Mouse (Mus musculus): ENCODE measurements around the gene Slc6a16. TPM values are rescaled to one million over a fixed set of nuclear protein-coding genes. Genes with fewer than 3 reads are reported as not detected.
"Not testable (repeated sequence)": the region's sequence is repeated elsewhere in the genome, so short reads cannot be mapped to it uniquely, and the experiment has no call there.

Slc6a16 gene
- total and polyA plus RNA-seq, 2 experiments: 0.37 to 1.9 TPM

GRCm38 (mm10) chr7:45247666-45248065 is 6.8 kb downstream of the Slc6a16 start:
- no peak overlapping the region for H3K4me3 ChIP-seq (ENCODE audit: insufficient read depth, low read depth, low read length)
- WGBS: 34% methylated on average over 3 of the region's 3 CpGs

GRCm38 (mm10) chr7:45253806-45254205 is 12.9 kb downstream of the Slc6a16 start:
- Histone ChIP-seq H3K4me3 (ENCODE audit: insufficient read depth, low read depth, low read length) (no peak overlapping the region), H3K9ac (ENCODE audit: low read depth, low read length) (no peak overlapping the region), H3K27ac (replicated peaks; ENCODE audit: insufficient read depth, low read depth, low read length) (no peak overlapping the region), H3K79me2 (ENCODE audit: control insufficient read depth, insufficient read depth, low read length) (no peaks in the 10 kb centered on the region), H3K36me3 (ENCODE audit: control insufficient read depth, insufficient read depth, low read length) (no peaks in the 10 kb centered on the region), H3K27me3 (ENCODE audit: control insufficient read depth, insufficient read depth, low read length) (no peaks in the 10 kb centered on the region), H3K4me1 (ENCODE audit: control insufficient read depth, insufficient read depth, low read length) (no peaks in the 10 kb centered on the region)
- no peak for DNase-seq (ENCODE audit: extremely low read depth, low read depth, low spot score)
- 90% methylated on average over 8 of the region's 8 CpGs for WGBS
- no peak for TF ChIP-seq POLR2A (IDR thresholded peaks at IDR 0.05; ENCODE audit: extremely low read depth, insufficient read depth, low read length)
- TF ChIP-seq CTCF (IDR thresholded peaks at IDR 0.05; ENCODE audit: low read depth, low read length): no peak

More at GRCm38 (mm10) chr7:45247666-45248065, 6.8 kb downstream of the Slc6a16 start:
- Histone ChIP-seq H3K9ac (ENCODE audit: low read depth, low read length) (no peak overlapping the region), H3K4me1 (ENCODE audit: control insufficient read depth, insufficient read depth, low read length) (no peaks in the 10 kb centered on the region), H3K27ac (replicated peaks; ENCODE audit: insufficient read depth, low read depth, low read length) (no peak overlapping the region), H3K79me2 (ENCODE audit: control insufficient read depth, insufficient read depth, low read length) (no peaks in the 10 kb centered on the region), H3K27me3 (ENCODE audit: control insufficient read depth, insufficient read depth, low read length) (no peaks in the 10 kb centered on the region), H3K36me3 (ENCODE audit: control insufficient read depth, insufficient read depth, low read length) (no peaks in the 10 kb centered on the region)
- no peak for TF ChIP-seq POLR2A (IDR thresholded peaks at IDR 0.05; ENCODE audit: extremely low read depth, insufficient read depth, low read length)
- TF ChIP-seq CTCF (IDR thresholded peaks at IDR 0.05; ENCODE audit: low read depth, low read length): no peak
- DNase-seq (ENCODE audit: extremely low read depth, low read depth, low spot score): peak; percentile 71

GRCm38 (mm10) chr7:45255822-45256221 is 14.9 kb downstream of the Slc6a16 start:
- not testable (repeated sequence) for H3K9ac ChIP-seq (ENCODE audit: low read depth, low read length); H3K4me3 ChIP-seq (ENCODE audit: insufficient read depth, low read depth, low read length); H3K36me3 ChIP-seq (ENCODE audit: control insufficient read depth, insufficient read depth, low read length); H3K27me3 ChIP-seq (ENCODE audit: control insufficient read depth, insufficient read depth, low read length); H3K79me2 ChIP-seq (ENCODE audit: control insufficient read depth, insufficient read depth, low read length); H3K27ac ChIP-seq (replicated peaks; ENCODE audit: insufficient read depth, low read depth, low read length); H3K4me1 ChIP-seq (ENCODE audit: control insufficient read depth, insufficient read depth, low read length)
- peak; percentile 76 for DNase-seq (ENCODE audit: extremely low read depth, low read depth, low spot score)
- WGBS: 39% methylated on average over 6 of the region's 7 CpGs

GRCm38 (mm10) chr7:45257063-45257840 is 16.4 kb downstream of the Slc6a16 start:
- peaks cover 1% of the 10 kb centered on the region; the same call in 1 of the 2 replicates for H3K4me1 ChIP-seq (ENCODE audit: control insufficient read depth, insufficient read depth, low read length)
- no peak overlapping the region for H3K9ac ChIP-seq (ENCODE audit: low read depth, low read length)
- no peaks in the 10 kb centered on the region for H3K27me3 ChIP-seq (ENCODE audit: control insufficient read depth, insufficient read depth, low read length)
- H3K27ac ChIP-seq (replicated peaks; ENCODE audit: insufficient read depth, low read depth, low read length): no peak overlapping the region
- 78% methylated on average over 11 of the region's 11 CpGs for WGBS
- no peaks in the 10 kb centered on the region for H3K36me3 ChIP-seq (ENCODE audit: control insufficient read depth, insufficient read depth, low read length)
- H3K4me3 ChIP-seq (ENCODE audit: insufficient read depth, low read depth, low read length): no peak overlapping the region
- H3K79me2 ChIP-seq (ENCODE audit: control insufficient read depth, insufficient read depth, low read length): no peaks in the 10 kb centered on the region
- no peak for TF ChIP-seq POLR2A (IDR thresholded peaks at IDR 0.05; ENCODE audit: extremely low read depth, insufficient read depth, low read length)
- no peak for TF ChIP-seq CTCF (IDR thresholded peaks at IDR 0.05; ENCODE audit: low read depth, low read length)
- peak; percentile 55 for DNase-seq (ENCODE audit: extremely low read depth, low read depth, low spot score)

- no peak overlapping the region for H3K9ac ChIP-seq (ENCODE audit: low read depth, low read length)
- whole genome bisulfite sequencing: 90% methylated on average over 8 of the region's 8 CpGs
- no peak for DNase-seq (ENCODE audit: extremely low read depth, low read depth, low spot score)
- H3K27me3 ChIP-seq (ENCODE audit: control insufficient read depth, insufficient read depth, low read length): no peaks in the 10 kb centered on the region
- no peak overlapping the region for H3K4me3 ChIP-seq (ENCODE audit: insufficient read depth, low read depth, low read length)
- H3K36me3 ChIP-seq (ENCODE audit: control insufficient read depth, insufficient read depth, low read length): no peaks in the 10 kb centered on the region
- H3K79me2 ChIP-seq (ENCODE audit: control insufficient read depth, insufficient read depth, low read length): no peaks in the 10 kb centered on the region
- no peak for TF ChIP-seq CTCF (IDR thresholded peaks at IDR 0.05; ENCODE audit: low read depth, low read length)
- TF ChIP-seq POLR2A (IDR thresholded peaks at IDR 0.05; ENCODE audit: extremely low read depth, insufficient read depth, low read length): no peak
- peaks cover 5% of the 10 kb centered on the region; the same call in 1 of the 2 replicates for H3K4me1 ChIP-seq (ENCODE audit: control insufficient read depth, insufficient read depth, low read length)
- no peak overlapping the region for H3K27ac ChIP-seq (replicated peaks; ENCODE audit: insufficient read depth, low read depth, low read length)
These were observed 18.4 kb downstream of the Slc6a16 start for GRCm38 (mm10) chr7:45259281-45259680.

- Histone ChIP-seq H3K9ac (ENCODE audit: low read depth, low read length) (no peak overlapping the region), H3K4me3 (ENCODE audit: insufficient read depth, low read depth, low read length) (no peak overlapping the region), H3K27me3 (ENCODE audit: control insufficient read depth, insufficient read depth, low read length) (no peaks in the 10 kb centered on the region), H3K36me3 (ENCODE audit: control insufficient read depth, insufficient read depth, low read length) (no peaks in the 10 kb centered on the region), H3K79me2 (ENCODE audit: control insufficient read depth, insufficient read depth, low read length) (no peaks in the 10 kb centered on the region), H3K4me1 (ENCODE audit: control insufficient read depth, insufficient read depth, low read length) (peaks cover 14% of the 10 kb centered on the region), H3K27ac (replicated peaks; ENCODE audit: insufficient read depth, low read depth, low read length) (no peak overlapping the region)
- no peak for DNase-seq (ENCODE audit: extremely low read depth, low read depth, low spot score)
- 74% methylated on average over 7 of the region's 7 CpGs for WGBS
- no peak for TF ChIP-seq CTCF (IDR thresholded peaks at IDR 0.05; ENCODE audit: low read depth, low read length)
- no peak for TF ChIP-seq POLR2A (IDR thresholded peaks at IDR 0.05; ENCODE audit: extremely low read depth, insufficient read depth, low read length)
These were observed 21.4 kb downstream of the Slc6a16 start for GRCm38 (mm10) chr7:45262266-45262665.

All from liver, adult 2 months (tissue).